Mouse (Mus musculus): ENCODE data around the gene Tube1. TPM values are rescaled to one million over a fixed set of nuclear protein-coding genes. Genes with fewer than 3 reads are reported as not detected.
"Not testable (repeated sequence)": the region's sequence is repeated elsewhere in the genome, so short reads cannot be mapped to it uniquely, and the experiment has no call there.

The Tube1 gene
- polyA plus RNA-seq, 1 experiment from 2014 or later = 4.4 TPM

DNA sequence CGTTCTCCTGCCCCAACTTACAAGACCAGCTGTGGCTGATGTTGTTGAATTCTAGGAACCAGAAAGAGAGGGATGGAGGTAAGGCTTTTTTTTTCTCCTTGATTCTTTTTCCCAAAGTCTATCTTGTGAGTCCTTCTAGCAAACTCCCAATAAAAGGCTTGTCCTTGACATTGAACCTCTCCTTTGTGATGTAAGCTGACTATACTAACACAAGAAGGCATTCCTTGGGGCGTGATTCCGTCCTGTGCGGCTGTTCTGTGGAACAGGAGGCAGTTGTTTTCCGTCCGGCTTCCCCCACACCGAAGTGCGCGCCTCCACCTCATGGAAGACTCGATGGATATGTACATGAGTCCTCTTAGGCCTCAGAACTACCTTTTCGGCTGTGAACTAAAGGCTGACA lies 64.4 kb downstream of the Tube1 start:
- not testable (repeated sequence) for H3K27ac ChIP-seq (replicated peaks); H3K4me1 ChIP-seq (replicated peaks); ATAC-seq (ENCODE audit: insufficient read depth); H3K27me3 ChIP-seq; H3K4me2 ChIP-seq; H3K36me3 ChIP-seq (replicated peaks); H3K9ac ChIP-seq; H3K9me3 ChIP-seq (replicated peaks); H3K4me3 ChIP-seq (replicated peaks)
- 82% methylated on average over 11 of the region's 11 CpGs for WGBS (ENCODE audit: insufficient replicate concordance)

Other genes with a start within 250 kb of the Tube1 start
- gene Lama4, start 168.5 kb upstream of the Tube1 start, polyA plus RNA-seq (2015; fragmentation: Nextera tagmentation; extraction: Ambion mirVana) = 2.1 TPM in 2 replicates
- 0.89 and 0.91 TPM in 2 replicates for gene Fam229b, start 62 bp upstream of the Tube1 start, polyA plus RNA-seq (2015; fragmentation: Nextera tagmentation; extraction: Ambion mirVana)
- 0.10 TPM in 1 of 2 replicates, not detected in the other for gene Ccn6, start 29.8 kb downstream of the Tube1 start, polyA plus RNA-seq (2015; fragmentation: Nextera tagmentation; extraction: Ambion mirVana)
- 6.1 and 7.4 TPM in 2 replicates for gene Fyn, start 234.9 kb downstream of the Tube1 start, polyA plus RNA-seq (2015; fragmentation: Nextera tagmentation; extraction: Ambion mirVana)